Mouse (Mus musculus) hindbrain, embryonic 11.5 days (tissue): ENCODE data around the gene Hmga1. TPM values are rescaled to one million over a fixed set of nuclear protein-coding genes. Genes with fewer than 3 reads are reported as not detected.
A peak's percentile ranks its signal among the peaks of the same experiment; 100 is the strongest.

ENCODE experiments used
- ATAC-seq: fragments of 200-750 bp; cut with Nextera tagmentation; 2 replicates; pipeline ENCODE4 v1.8.0; 2017; ENCODE audit warnings: mild to moderate bottlenecking, moderate TSS enrichment, moderate library complexity; ENCODE audit not compliant: low FRiP score
- DNase-seq: peaks from one replicate; pipeline ENCODE4 v3.0.0-alpha.2; 2015; ENCODE audit warnings: low spot score
- H3K27ac ChIP-seq: fragments of 300-500 bp; sonication (generic); 2 replicates; pipeline ENCODE4 v1.5.1; 2014; ENCODE audit warnings: mild to moderate bottlenecking, low read depth, low read length
- H3K27me3 ChIP-seq: fragments of 300-500 bp; sonication (generic); 2 replicates; pipeline ENCODE4 v1.6.1; 2014; ENCODE audit warnings: mild to moderate bottlenecking, low read length, moderate library complexity, mixed read lengths; ENCODE audit not compliant: control insufficient read depth, insufficient read depth
- H3K36me3 ChIP-seq: fragments of 300-500 bp; sonication (generic); 2 replicates; pipeline ENCODE4 v1.6.1; 2014; ENCODE audit warnings: mild to moderate bottlenecking, low read length, moderate library complexity, mixed read lengths; ENCODE audit not compliant: control insufficient read depth, insufficient read depth
- H3K4me1 ChIP-seq: fragments of 300-500 bp; sonication (generic); replicated peaks from 2 replicates; pipeline ENCODE4 v1.6.1; 2014; ENCODE audit warnings: low read length, mixed read lengths; ENCODE audit not compliant: control insufficient read depth, insufficient read depth
- H3K4me2 ChIP-seq: fragments of 300-500 bp; sonication (generic); replicated peaks from 2 replicates; pipeline ENCODE4 v1.6.1; 2014; ENCODE audit warnings: mild to moderate bottlenecking, low read depth, low read length
- H3K4me3 ChIP-seq: fragments of 300-500 bp; sonication (generic); 2 replicates; pipeline ENCODE4 v1.5.1; 2014; ENCODE audit warnings: low read depth, low read length
- H3K9ac ChIP-seq: fragments of 300-500 bp; sonication (generic); 2 replicates; pipeline ENCODE4 v1.6.1; 2014; ENCODE audit warnings: low read depth, low read length
- H3K9me3 ChIP-seq: fragments of 300-500 bp; sonication (generic); 2 replicates; pipeline ENCODE4 v1.6.1; 2016; ENCODE audit warnings: low read length; ENCODE audit not compliant: control insufficient read depth
- WGBS: fragments of 180-500 bp; shearing (Covaris S2); extraction: QIAGEN DNeasy Blood & Tissue Kit; methylation state at CpG from one replicate; pipeline ENCODE4 v1.1.7; 2014; 5-methylcytosine and 5-hydroxymethylcytosine counted together
- polyA plus RNA-seq: library from polyadenylated mRNA; unstranded; fragments of >200 nt; fragmentation: Nextera tagmentation; extraction: Ambion mirVana; gene quantifications from 2 replicates; pipeline ENCODE4 v1.2.1, GENCODE M21; 2014

Gene Hmga1
- polyA plus RNA-seq, 1 experiment from 2014 or later = 305 TPM

DNA sequence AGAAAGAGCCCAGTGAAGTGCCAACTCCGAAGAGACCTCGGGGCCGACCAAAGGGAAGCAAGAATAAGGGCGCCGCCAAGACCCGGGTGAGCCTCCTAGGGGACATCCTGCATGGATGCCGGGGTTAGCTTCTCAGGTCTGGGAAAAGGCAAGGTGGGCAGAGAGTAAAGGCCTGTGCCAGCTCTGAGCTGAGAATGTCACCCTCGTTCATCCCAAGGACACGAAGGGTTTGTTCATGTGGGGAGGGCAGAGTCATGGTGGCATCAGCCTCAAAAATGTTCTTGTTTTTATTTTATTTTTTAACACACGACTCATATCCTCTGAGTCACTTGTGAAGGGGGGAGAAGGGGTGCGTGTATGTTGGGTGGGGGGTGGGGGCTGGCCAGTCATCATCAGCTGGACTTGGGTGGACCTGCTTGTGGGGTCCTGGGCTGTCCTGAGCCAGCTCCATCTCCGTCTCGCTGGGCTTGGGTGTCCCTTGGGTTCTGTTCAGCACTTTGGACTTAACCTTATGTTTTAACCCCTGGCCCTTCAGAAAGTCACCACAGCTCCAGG, 4.7 kb downstream of the Hmga1 start:
- Histone ChIP-seq H3K36me3 (no peaks in the 10 kb centered on the region), H3K9me3 (no peaks in the 10 kb centered on the region), H3K27me3 (no peaks in the 10 kb centered on the region), H3K27ac (no peak overlapping the region), H3K9ac (no peak overlapping the region), H3K4me3 (no peak overlapping the region), H3K4me1 (peaks cover 18% of the 10 kb centered on the region), H3K4me2 (no peak overlapping the region)
- ATAC-seq (no peak), DNase-seq (no peak)
- 82% methylated on average over 13 of the region's 13 CpGs for WGBS

DNA sequence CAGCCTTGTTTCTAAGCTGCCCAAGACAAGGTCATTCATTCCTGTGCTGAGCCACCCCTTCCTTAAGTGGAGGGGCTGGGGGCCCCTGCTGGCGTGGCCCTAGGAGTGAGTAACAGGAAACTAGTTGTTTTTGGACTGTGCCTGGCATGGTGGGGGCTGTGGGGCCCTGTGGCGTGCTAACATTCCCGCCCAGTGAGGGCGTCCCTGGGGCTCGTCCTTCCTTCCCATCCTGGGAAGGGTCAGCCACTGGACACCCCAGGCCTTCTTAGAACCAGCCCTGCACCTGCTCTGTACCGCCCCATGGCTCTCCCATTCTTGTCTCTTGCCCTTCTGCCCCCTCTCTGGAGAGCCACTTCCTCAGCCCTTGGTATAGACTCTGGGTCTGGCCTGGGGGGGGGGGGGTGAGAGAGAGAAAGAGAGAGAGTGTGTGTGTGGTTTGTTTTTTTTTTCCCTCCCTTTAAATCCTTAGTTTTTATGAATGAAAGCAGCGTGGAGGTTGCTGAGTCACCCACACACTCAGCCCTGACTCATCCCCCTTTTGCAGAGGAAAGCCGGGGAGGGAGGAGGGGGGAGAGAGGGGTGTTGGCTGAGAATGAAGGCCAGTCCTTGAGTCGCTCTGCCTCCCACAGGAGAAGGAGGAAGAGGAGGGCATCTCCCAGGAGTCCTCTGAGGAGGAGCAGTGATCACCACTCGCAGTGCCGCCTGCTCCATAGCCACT, 5.7 kb downstream of the Hmga1 start:
- DNase-seq (no peak), ATAC-seq (no peak)
- no peak overlapping the region for H3K4me3 ChIP-seq
- no peaks in the 10 kb centered on the region for H3K36me3 ChIP-seq
- H3K27ac ChIP-seq = no peak overlapping the region
- peaks cover 18% of the 10 kb centered on the region for H3K4me1 ChIP-seq
- no peaks in the 10 kb centered on the region for H3K27me3 ChIP-seq
- H3K4me2 ChIP-seq = no peak overlapping the region
- H3K9me3 ChIP-seq = no peaks in the 10 kb centered on the region
- H3K9ac ChIP-seq = no peak overlapping the region
- 46% methylated on average over 9 of the region's 11 CpGs for WGBS

DNA sequence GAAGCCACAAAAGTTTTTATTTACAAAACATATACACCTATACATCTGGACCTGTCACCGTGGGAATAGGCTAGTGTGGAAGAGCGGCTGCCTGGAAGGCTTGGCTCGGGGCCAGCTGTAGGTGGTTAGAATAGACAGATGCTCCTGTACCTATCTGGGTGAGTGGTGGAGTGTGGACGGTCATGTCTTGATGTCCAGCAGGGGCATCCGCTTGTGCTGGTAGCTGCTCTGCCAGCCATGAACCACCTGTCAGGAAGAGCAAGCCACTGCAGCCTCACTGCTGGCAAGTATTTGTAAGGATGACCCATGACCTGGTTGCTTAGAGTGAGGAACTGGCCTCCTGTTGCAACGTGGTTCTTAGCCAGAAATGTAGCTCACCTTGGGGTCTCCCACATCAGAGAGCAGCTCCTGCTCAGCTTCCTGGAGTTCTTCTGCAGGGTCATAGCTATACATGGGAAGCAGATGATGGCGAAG, 7.5 kb downstream of the Hmga1 start:
- Histone ChIP-seq H3K4me2 (no peak overlapping the region), H3K4me3 (no peak overlapping the region), H3K9me3 (no peaks in the 10 kb centered on the region), H3K4me1 (peaks cover 11% of the 10 kb centered on the region), H3K27ac (no peak overlapping the region), H3K36me3 (no peaks in the 10 kb centered on the region), H3K27me3 (no peaks in the 10 kb centered on the region), H3K9ac (no peak overlapping the region)
- DNase-seq (peak; percentile 28), ATAC-seq (no peak)
- WGBS = 51% methylated on average over 7 of the region's 7 CpGs

DNA sequence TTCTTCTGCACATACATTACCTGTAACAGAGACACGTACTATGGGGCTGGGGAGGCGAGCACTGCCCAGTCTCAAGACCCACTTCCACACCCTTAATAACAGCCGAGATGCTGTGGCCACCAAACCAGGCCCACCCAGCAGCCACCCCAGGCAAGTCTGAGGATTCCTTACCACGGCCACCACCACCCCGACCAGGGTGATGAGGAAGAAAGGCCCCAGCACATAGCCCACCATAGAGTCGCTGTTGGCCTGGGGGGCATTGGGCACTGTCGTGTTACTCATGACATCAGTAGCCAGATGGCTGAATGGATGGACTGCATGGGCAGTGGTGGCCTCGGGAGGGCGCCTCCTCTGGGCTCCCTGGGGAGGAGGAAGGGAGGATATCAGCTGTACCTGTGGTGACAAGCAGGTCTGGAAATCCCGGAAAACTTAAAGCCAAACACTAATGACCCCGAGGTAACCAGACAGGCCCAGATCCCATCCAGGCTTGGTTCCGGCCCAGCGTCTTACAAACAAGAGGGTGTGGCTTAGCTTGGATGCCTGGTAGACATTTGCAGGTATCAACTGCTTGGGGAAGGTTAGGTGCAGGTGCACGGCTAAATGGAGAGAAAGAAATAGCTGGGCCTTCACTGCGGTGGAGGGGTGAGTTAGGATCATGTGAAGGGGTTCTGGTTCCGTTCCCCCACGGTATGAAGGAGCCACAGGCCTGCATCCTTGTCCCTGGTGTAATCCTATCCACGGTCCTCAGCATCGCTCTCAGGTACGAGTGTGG, 8.3 kb downstream of the Hmga1 start:
- 10% methylated on average over 19 of the region's 20 CpGs for WGBS
- ATAC-seq (no peak), DNase-seq (peak; percentile 34)
- peak overlapping the region; percentile 69 for H3K4me2 ChIP-seq
- H3K9me3 ChIP-seq = no peaks in the 10 kb centered on the region
- H3K4me1 ChIP-seq = peaks cover 6% of the 10 kb centered on the region
- no peaks in the 10 kb centered on the region for H3K36me3 ChIP-seq
- peak overlapping the region; percentile 38 for H3K4me3 ChIP-seq
- no peaks in the 10 kb centered on the region for H3K27me3 ChIP-seq
- no peak overlapping the region for H3K27ac ChIP-seq
- peak overlapping the region; percentile 35 for H3K9ac ChIP-seq

DNA sequence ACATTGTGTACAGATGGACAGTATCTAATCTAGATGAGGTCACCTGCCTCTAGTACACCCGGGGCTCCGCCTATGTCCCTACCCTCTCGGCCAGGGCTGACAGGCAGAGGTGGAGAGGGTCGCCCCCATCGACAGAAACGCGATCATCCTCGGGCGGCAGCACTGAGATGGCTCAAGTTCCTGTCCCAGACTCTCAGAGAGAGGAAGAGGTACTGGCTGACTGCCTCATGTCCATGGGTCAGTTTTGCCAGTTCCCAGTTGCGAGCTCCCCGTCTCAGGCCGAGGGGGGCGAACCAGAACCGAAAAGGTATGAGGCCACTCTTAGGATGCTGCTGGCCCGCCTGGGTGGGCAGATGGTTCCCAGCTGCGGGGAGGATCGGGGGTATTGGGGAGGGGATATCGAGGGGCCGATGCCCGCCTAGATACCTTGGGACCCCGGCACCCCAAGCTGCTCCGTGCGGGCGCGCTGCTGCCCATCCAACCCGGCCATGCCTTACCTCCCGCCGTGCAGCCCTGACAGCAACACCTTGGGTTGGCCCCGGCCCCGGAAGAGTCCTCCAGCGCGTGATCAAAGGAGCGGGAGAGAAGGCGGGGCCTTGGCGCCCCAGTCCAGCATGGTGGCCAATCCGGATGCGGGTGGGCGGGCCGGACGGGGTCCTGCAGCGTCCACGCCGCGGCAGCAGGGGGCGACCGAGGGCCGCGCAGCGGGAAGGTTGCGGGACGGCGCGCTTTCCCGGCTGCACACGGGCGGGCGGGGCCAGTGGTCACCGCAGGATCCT, 9.1 kb downstream of the Hmga1 start, which contains the start of gene AI413582:
Gene AI413582 (minus strand): TSS at position 594 of the 779 bp plus-strand sequence.
- WGBS = under 1% methylated on average over 43 of the region's 58 CpGs
- ATAC-seq = peak; percentile 93
- Histone ChIP-seq H3K4me1 (peaks cover 6% of the 10 kb centered on the region; the same call in 1 of the 2 replicates), H3K36me3 (no peaks in the 10 kb centered on the region), H3K4me3 (peak within 1 kb of the TSS; percentile 38), H3K9ac (peak within 1 kb of the TSS; percentile 69), H3K4me2 (peak within 1 kb of the TSS; percentile 69), H3K27me3 (no peaks in the 10 kb centered on the region), H3K27ac (no peak within 1 kb of the TSS), H3K9me3 (no peaks in the 10 kb centered on the region)
- peak; percentile 98 for DNase-seq

DNA sequence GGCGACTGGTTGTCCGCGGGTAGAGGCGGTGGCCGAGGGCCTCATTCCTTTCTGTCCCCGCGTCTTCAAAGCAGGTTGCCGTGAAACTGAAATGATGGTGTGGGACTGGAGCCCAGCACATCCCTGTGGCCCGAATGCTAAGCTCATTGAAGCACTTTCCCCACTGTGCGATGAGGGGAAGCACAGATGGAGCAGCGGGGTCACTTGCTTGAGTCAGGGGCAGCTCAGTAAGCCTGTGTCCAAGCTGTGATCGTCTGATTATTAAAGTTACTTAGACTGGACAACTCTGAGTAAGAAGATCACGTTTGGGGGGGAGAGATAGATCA, 9.6 kb downstream of the Hmga1 start:
- Histone ChIP-seq H3K4me2 (peak overlapping the region; percentile 69), H3K27ac (no peak overlapping the region), H3K27me3 (no peaks in the 10 kb centered on the region), H3K9ac (peak overlapping the region; percentile 69), H3K4me1 (peaks cover 6% of the 10 kb centered on the region; the same call in 1 of the 2 replicates), H3K4me3 (peak overlapping the region; percentile 38), H3K9me3 (no peaks in the 10 kb centered on the region), H3K36me3 (no peaks in the 10 kb centered on the region)
- no peak; the same call in 1 of the 2 replicates for ATAC-seq
- WGBS = 1% methylated on average over 12 of the region's 13 CpGs
- no peak for DNase-seq

DNA sequence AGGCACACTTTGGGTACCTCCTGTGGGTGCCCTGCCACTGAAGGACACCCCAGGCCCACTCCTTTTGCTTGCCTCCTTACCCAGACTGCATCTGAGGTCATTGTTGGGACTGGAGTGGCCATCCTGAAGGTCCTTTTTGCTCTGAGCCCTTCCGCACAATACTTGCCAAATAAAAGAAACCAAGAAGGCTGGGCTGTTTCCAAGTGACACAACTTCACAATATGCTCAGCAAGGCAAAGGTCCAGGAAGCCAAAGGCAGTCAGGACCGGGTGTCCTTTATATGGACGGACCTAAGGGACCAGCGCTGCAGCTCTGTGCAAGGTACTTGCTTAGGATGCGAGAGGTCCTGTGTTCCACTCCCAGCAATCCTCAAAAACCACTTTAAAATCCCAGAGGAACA, 11.9 kb downstream of the Hmga1 start:
- Histone ChIP-seq H3K27me3 (no peaks in the 10 kb centered on the region), H3K9ac (no peak overlapping the region), H3K4me2 (no peak overlapping the region), H3K27ac (no peak overlapping the region), H3K4me3 (no peak overlapping the region), H3K9me3 (no peaks in the 10 kb centered on the region), H3K36me3 (no peaks in the 10 kb centered on the region), H3K4me1 (peaks cover 6% of the 10 kb centered on the region; the same call in 1 of the 2 replicates)
- no peak for DNase-seq
- ATAC-seq = no peak
- WGBS = 90% methylated on average over 5 of the region's 5 CpGs

DNA sequence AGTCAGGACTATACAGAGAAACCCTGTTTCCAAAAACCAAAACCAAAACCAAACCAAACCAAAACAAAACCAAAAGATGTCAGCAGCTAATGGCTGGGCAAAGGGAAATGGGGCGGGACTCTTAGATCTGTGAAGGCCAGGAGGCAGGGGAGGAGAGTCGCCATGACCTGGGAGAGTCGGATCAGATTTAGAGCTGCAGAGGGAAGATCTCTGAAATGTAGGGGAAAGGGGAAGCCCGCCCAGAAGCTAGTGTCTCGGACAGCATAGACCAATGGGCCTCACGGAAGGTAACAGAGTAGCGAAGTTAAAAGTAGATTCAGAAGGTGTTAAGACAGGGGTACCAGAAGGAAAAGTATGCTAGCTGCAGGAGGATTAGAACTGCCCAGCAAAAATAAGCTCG, 15.0 kb downstream of the Hmga1 start:
- no peaks in the 10 kb centered on the region for H3K9me3 ChIP-seq
- H3K9ac ChIP-seq = no peak overlapping the region
- no peak overlapping the region for H3K27ac ChIP-seq
- WGBS = 85% methylated on average over 8 of the region's 8 CpGs
- no peaks in the 10 kb centered on the region; the same call in 1 of the 2 replicates for H3K36me3 ChIP-seq
- H3K27me3 ChIP-seq = no peaks in the 10 kb centered on the region
- H3K4me3 ChIP-seq = no peak overlapping the region
- DNase-seq (no peak), ATAC-seq (no peak)
- no peaks in the 10 kb centered on the region for H3K4me1 ChIP-seq
- no peak overlapping the region for H3K4me2 ChIP-seq
